Mouse (Mus musculus) kidney, embryonic 14.5 days (tissue): ENCODE measurements around the gene Ephb4. TPM values are rescaled to one million over a fixed set of nuclear protein-coding genes. Genes with fewer than 3 reads are reported as not detected.
A peak's percentile ranks its signal among the peaks of the same experiment; 100 is the strongest.

Source experiments
- ATAC-seq: fragments of 200-750 bp; cut with Nextera tagmentation; 2 replicates; pipeline ENCODE4 v1.8.0; 2017; ENCODE audit warnings: moderate number of reproducible peaks, mild to moderate bottlenecking, moderate TSS enrichment, moderate library complexity; ENCODE audit not compliant: low FRiP score, low TSS enrichment
- H3K27ac ChIP-seq: fragments of 300-500 bp; sonication (generic); 2 replicates; pipeline ENCODE4 v1.5.1; 2014; ENCODE audit warnings: low read depth, mild to moderate bottlenecking, low read length, moderate library complexity, mixed read lengths
- H3K27me3 ChIP-seq: fragments of 300-500 bp; sonication (generic); 2 replicates; pipeline ENCODE4 v1.6.1; 2014; ENCODE audit warnings: mild to moderate bottlenecking, low read length; ENCODE audit not compliant: control insufficient read depth, insufficient read depth
- H3K36me3 ChIP-seq: fragments of 300-500 bp; sonication (generic); 2 replicates; pipeline ENCODE4 v1.6.1; 2014; ENCODE audit warnings: low read length, mixed read lengths; ENCODE audit not compliant: control insufficient read depth, insufficient read depth
- H3K4me1 ChIP-seq: fragments of 300-500 bp; sonication (generic); 2 replicates; pipeline ENCODE4 v1.6.1; 2014; ENCODE audit warnings: low read length, mixed read lengths; ENCODE audit not compliant: control insufficient read depth, insufficient read depth
- H3K4me2 ChIP-seq: fragments of 300-500 bp; sonication (generic); replicated peaks from 2 replicates; pipeline ENCODE4 v1.6.1; 2014; ENCODE audit warnings: low read depth, mild to moderate bottlenecking, low read length
- H3K4me3 ChIP-seq: fragments of 300-500 bp; sonication (generic); 2 replicates; pipeline ENCODE4 v1.5.1; 2014; ENCODE audit warnings: mild to moderate bottlenecking, low read length
- H3K9ac ChIP-seq: fragments of 300-500 bp; sonication (generic); 2 replicates; pipeline ENCODE4 v1.6.1; 2014; ENCODE audit warnings: low read depth, mild to moderate bottlenecking, low read length, moderate library complexity
- H3K9me3 ChIP-seq: fragments of 300-500 bp; sonication (generic); 2 replicates; pipeline ENCODE4 v1.6.1; 2016; ENCODE audit warnings: low read length; ENCODE audit not compliant: control insufficient read depth
- WGBS: fragments of 180-500 bp; shearing (Covaris S2); extraction: QIAGEN DNeasy Blood & Tissue Kit; methylation state at CpG from one replicate; pipeline ENCODE4 v1.1.7; 2014; 5-methylcytosine and 5-hydroxymethylcytosine counted together
- polyA plus RNA-seq: library from polyadenylated mRNA; unstranded; fragments of >200 nt; fragmentation: Nextera tagmentation; extraction: Ambion mirVana; gene quantifications from 2 replicates; pipeline ENCODE4 v1.2.1, GENCODE M21; 2014

The Ephb4 gene
- polyA plus RNA-seq, 1 experiment from 2014 or later, result 58.9 TPM

- peaks cover 38% of the 10 kb centered on the region; the same call in 1 of the 2 replicates for H3K4me1 ChIP-seq
- peak overlapping the region; percentile 87 for H3K4me3 ChIP-seq
- H3K9me3 ChIP-seq, result no peaks in the 10 kb centered on the region
- H3K36me3 ChIP-seq, result peaks cover 3% of the 10 kb centered on the region; the same call in 1 of the 2 replicates
- 1% methylated on average over 33 of the region's 33 CpGs for WGBS
- peak; percentile 29; the same call in 1 of the 2 replicates for ATAC-seq
- peak overlapping the region; percentile 96 for H3K27ac ChIP-seq
- peak overlapping the region; percentile 66 for H3K4me2 ChIP-seq
- H3K9ac ChIP-seq, result peak overlapping the region; percentile 96
- no peaks in the 10 kb centered on the region for H3K27me3 ChIP-seq
These were observed 1.2 kb upstream of the Ephb4 start for GRCm38 (mm10) chr5:137348482-137349383.

DNA sequence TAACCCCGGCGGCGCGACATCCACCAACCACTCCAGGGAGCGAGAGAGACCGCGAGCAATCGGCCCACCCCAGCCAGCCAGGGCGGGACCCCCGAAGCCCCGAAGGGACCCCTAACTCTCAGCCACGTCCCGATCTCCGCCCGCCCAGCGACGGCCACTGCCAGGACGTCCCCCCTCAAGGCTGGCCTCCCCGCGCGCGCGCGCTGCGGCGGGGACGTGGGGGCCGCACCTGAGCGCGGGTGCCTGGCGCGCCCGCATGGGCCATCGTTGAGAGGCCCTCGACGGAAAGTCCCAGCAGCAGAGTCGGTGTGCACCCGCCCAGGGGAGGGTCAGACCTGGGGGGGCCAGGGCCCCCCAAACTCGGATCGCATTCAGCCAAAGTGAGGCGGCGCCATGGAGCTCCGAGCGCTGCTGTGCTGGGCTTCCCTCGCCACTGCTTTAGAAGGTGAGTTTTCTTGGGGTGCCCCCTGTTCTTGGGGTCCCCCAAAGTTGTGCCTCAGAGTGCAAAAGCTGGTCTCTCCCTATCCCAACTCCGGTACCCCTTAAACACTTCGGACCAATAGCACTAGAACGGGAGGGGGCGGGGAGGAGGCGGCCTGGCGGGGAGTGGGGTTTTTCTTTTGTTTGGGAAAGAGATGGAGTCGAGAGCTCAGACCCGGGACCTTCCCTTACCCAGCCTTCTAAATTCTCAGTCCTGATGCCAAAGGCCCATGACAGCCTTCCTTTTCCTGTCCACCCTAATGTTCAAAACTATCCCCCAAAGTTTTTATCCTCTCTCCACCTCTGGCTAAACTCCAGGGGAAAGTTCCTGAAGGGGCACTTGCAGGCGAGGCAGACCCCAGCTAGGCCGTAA lies 522 bp downstream of the Ephb4 start:
- Histone ChIP-seq H3K27me3 (no peaks in the 10 kb centered on the region), H3K27ac (peak overlapping the region; percentile 95), H3K4me1 (peaks cover 38% of the 10 kb centered on the region; the same call in 1 of the 2 replicates), H3K9me3 (no peaks in the 10 kb centered on the region), H3K9ac (peak overlapping the region; percentile 96), H3K36me3 (peaks cover 20% of the 10 kb centered on the region), H3K4me2 (peak overlapping the region; percentile 66), H3K4me3 (peak overlapping the region; percentile 87)
- no peak; the same call in 1 of the 2 replicates for ATAC-seq
- under 1% methylated on average over 55 of the region's 55 CpGs for WGBS

DNA sequence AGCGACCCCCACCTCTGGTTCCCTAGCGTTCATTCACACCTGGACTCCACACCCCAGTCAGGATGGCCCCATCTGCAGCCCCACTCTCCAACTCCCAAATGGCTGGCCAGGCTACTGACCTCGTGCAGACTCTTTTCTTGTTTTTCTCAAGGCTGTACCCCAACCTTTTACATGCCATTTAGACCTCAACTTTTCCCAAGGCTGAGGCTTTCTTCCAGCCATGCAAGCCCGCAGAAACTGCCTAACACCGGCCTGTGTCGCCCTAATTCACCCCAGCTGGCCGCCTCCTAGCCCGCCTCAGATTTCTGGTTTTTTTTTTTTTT lies 1.1 kb downstream of the Ephb4 start:
- no peak for ATAC-seq
- peak overlapping the region; percentile 95; the same call in 1 of the 2 replicates for H3K27ac ChIP-seq
- H3K4me2 ChIP-seq, result peak overlapping the region; percentile 66
- no peaks in the 10 kb centered on the region for H3K9me3 ChIP-seq
- peak overlapping the region; percentile 96 for H3K9ac ChIP-seq
- WGBS, result 0% methylated on average over 8 of the region's 8 CpGs
- peak overlapping the region; percentile 87 for H3K4me3 ChIP-seq
- peaks cover 36% of the 10 kb centered on the region; the same call in 1 of the 2 replicates for H3K4me1 ChIP-seq
- H3K27me3 ChIP-seq, result no peaks in the 10 kb centered on the region
- peaks cover 26% of the 10 kb centered on the region for H3K36me3 ChIP-seq

GRCm38 (mm10) chr5:137351394-137351793 lies 1.5 kb downstream of the Ephb4 start:
- WGBS, result 5% methylated on average over 4 of the region's 4 CpGs
- Histone ChIP-seq H3K9ac (peak overlapping the region; percentile 96), H3K36me3 (peaks cover 29% of the 10 kb centered on the region), H3K27me3 (no peaks in the 10 kb centered on the region), H3K9me3 (no peaks in the 10 kb centered on the region), H3K4me2 (peak overlapping the region; percentile 66), H3K27ac (peak overlapping the region; percentile 95; the same call in 1 of the 2 replicates), H3K4me3 (peak overlapping the region; percentile 87), H3K4me1 (peaks cover 33% of the 10 kb centered on the region; the same call in 1 of the 2 replicates)
- no peak for ATAC-seq

- Histone ChIP-seq H3K27me3 (no peaks in the 10 kb centered on the region), H3K4me2 (peak overlapping the region; percentile 66), H3K9me3 (no peaks in the 10 kb centered on the region), H3K27ac (no peak overlapping the region; the same call in 1 of the 2 replicates), H3K4me1 (peaks cover 28% of the 10 kb centered on the region; the same call in 1 of the 2 replicates), H3K4me3 (peak overlapping the region; percentile 87), H3K36me3 (peaks cover 38% of the 10 kb centered on the region), H3K9ac (peak overlapping the region; percentile 96)
- no peak for ATAC-seq
- 6% methylated on average over 16 of the region's 16 CpGs for WGBS
These were observed 2.4 kb downstream of the Ephb4 start for GRCm38 (mm10) chr5:137352011-137352975.

DNA sequence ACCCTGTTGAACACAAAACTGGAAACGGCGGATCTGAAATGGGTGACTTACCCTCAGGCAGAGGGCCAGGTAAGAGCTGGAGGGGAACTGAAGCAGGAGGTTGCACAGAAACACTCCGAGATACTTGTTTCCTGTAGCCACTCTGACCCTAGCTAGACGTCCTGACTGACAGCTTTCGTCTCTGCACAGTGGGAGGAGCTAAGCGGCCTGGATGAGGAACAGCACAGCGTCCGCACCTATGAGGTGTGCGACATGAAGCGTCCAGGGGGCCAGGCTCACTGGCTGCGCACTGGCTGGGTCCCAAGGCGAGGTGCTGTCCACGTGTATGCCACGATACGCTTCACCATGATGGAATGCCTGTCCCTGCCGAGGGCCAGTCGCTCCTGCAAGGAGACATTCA lies 4.2 kb downstream of the Ephb4 start:
- no peaks in the 10 kb centered on the region for H3K27me3 ChIP-seq
- no peak overlapping the region for H3K4me2 ChIP-seq
- no peak overlapping the region for H3K27ac ChIP-seq
- peaks cover 56% of the 10 kb centered on the region for H3K36me3 ChIP-seq
- no peak for ATAC-seq
- WGBS, result 82% methylated on average over 17 of the region's 17 CpGs
- H3K4me3 ChIP-seq, result no peak overlapping the region
- no peaks in the 10 kb centered on the region for H3K9me3 ChIP-seq
- peaks cover 18% of the 10 kb centered on the region; the same call in 1 of the 2 replicates for H3K4me1 ChIP-seq
- H3K9ac ChIP-seq, result no peak overlapping the region

- H3K27ac ChIP-seq, result no peak overlapping the region
- peaks cover 98% of the 10 kb centered on the region for H3K36me3 ChIP-seq
- H3K4me2 ChIP-seq, result no peak overlapping the region
- no peaks in the 10 kb centered on the region for H3K9me3 ChIP-seq
- peaks cover 5% of the 10 kb centered on the region; the same call in 1 of the 2 replicates for H3K4me1 ChIP-seq
- no peak overlapping the region for H3K4me3 ChIP-seq
- H3K27me3 ChIP-seq, result no peaks in the 10 kb centered on the region
- ATAC-seq, result no peak
- no peak overlapping the region for H3K9ac ChIP-seq
- 40% methylated on average over 7 of the region's 7 CpGs for WGBS
These were observed 8.5 kb downstream of the Ephb4 start for GRCm38 (mm10) chr5:137358382-137358781.

GRCm38 (mm10) chr5:137369665-137370064 lies 19.8 kb downstream of the Ephb4 start:
- Histone ChIP-seq H3K9me3 (no peaks in the 10 kb centered on the region), H3K27me3 (no peaks in the 10 kb centered on the region), H3K9ac (no peak overlapping the region), H3K4me3 (no peak overlapping the region), H3K4me1 (no peaks in the 10 kb centered on the region), H3K36me3 (peaks cover 98% of the 10 kb centered on the region), H3K27ac (no peak overlapping the region), H3K4me2 (no peak overlapping the region)
- no peak for ATAC-seq
- 84% methylated on average over 9 of the region's 11 CpGs for WGBS
